Mouse (Mus musculus) gastrocnemius, postnatal 36 days (tissue): ENCODE measurements at regions not wholly inside any gene's neighbourhood (a gene's known extent, or its start where the extent isn't known, plus 50 kb on each side); places are given as distances from the start of the nearest gene placed in this dataset.

Experiments
- DNase-seq, 2 experiments: peaks; one replicate each; pipeline ENCODE4 v3.0.0; 2022
- intact Hi-C: fragments of 180-260 bp; cut with DNase I; formaldehyde crosslinking; loops from one replicate; pipeline ENCODE4 v1.15.1; 2025

GRCm38 (mm10) chr1:167981292-167981691 is 292.3 kb downstream of the Lmx1a start:
- no peak for DNase-seq
- intact Hi-C loops = no loop called here

GRCm38 (mm10) chr1:168007456-168007855 is 318.4 kb downstream of the Lmx1a start:
- DNase-seq = no peak

GRCm38 (mm10) chr1:168008216-168008615 is 319.2 kb downstream of the Lmx1a start:
- no peak for DNase-seq

More at GRCm38 (mm10) chr1:168007456-168007855, 318.4 kb downstream of the Lmx1a start:
- intact Hi-C loops = no loop called here

GRCm38 (mm10) chr1:168010416-168010815 is 321.4 kb downstream of the Lmx1a start:
- no peak for DNase-seq
- intact Hi-C loops = no loop called here

More at GRCm38 (mm10) chr1:168008216-168008615, 319.2 kb downstream of the Lmx1a start:
- intact Hi-C loops = no loop called here

GRCm38 (mm10) chr1:168012069-168012468 is 323.0 kb downstream of the Lmx1a start:
- DNase-seq = peak in 1 of 2 experiments; percentile 21
- intact Hi-C loops = no loop called here

- intact Hi-C loops = no loop called here
- no peak for DNase-seq
These were observed 323.6 kb downstream of the Lmx1a start for GRCm38 (mm10) chr1:168012611-168013010.

- DNase-seq = no peak
- intact Hi-C loops = no loop called here
These were observed 327.4 kb downstream of the Lmx1a start for GRCm38 (mm10) chr1:168016375-168016890.

GRCm38 (mm10) chr1:168026481-168026880 is 337.4 kb downstream of the Lmx1a start:
- DNase-seq = no peak
- intact Hi-C loops = no loop called here

GRCm38 (mm10) chr1:168044765-168045164 is 355.7 kb downstream of the Lmx1a start:
- intact Hi-C loops = no loop called here
- DNase-seq = no peak

GRCm38 (mm10) chr1:168046347-168046746 is 357.3 kb downstream of the Lmx1a start:
- intact Hi-C loops = no loop called here
- no peak for DNase-seq

GRCm38 (mm10) chr1:168046749-168047148 is 357.7 kb downstream of the Lmx1a start:
- intact Hi-C loops = no loop called here
- DNase-seq = no peak

- intact Hi-C loops = no loop called here
These were observed 360.9 kb downstream of the Lmx1a start for GRCm38 (mm10) chr1:168049965-168050364.

GRCm38 (mm10) chr1:168056479-168056878 is 367.4 kb downstream of the Lmx1a start:
- no peak for DNase-seq
- intact Hi-C loops = no loop called here

More at GRCm38 (mm10) chr1:168049965-168050364, 360.9 kb downstream of the Lmx1a start:
- no peak for DNase-seq

GRCm38 (mm10) chr1:168057479-168057878 is 368.4 kb downstream of the Lmx1a start:
- no peak for DNase-seq
- intact Hi-C loops = no loop called here

GRCm38 (mm10) chr1:168058769-168059168 is 369.7 kb downstream of the Lmx1a start:
- intact Hi-C loops = no loop called here
- no peak for DNase-seq

GRCm38 (mm10) chr1:168064065-168064664 is 367.9 kb downstream of the Pbx1 start:
- DNase-seq = no peak
- intact Hi-C loops = no loop called here

GRCm38 (mm10) chr1:168065598-168066041 is 366.4 kb downstream of the Pbx1 start:
- no peak for DNase-seq
- intact Hi-C loops = no loop called here

- intact Hi-C loops = no loop called here
These were observed 365.3 kb downstream of the Pbx1 start for GRCm38 (mm10) chr1:168066810-168067209.

GRCm38 (mm10) chr1:168068003-168068919 is 363.8 kb downstream of the Pbx1 start:
- no peak for DNase-seq
- intact Hi-C loops = no loop called here

More at GRCm38 (mm10) chr1:168066810-168067209, 365.3 kb downstream of the Pbx1 start:
- DNase-seq = no peak

GRCm38 (mm10) chr1:168068920-168069590 is 363.0 kb downstream of the Pbx1 start:
- intact Hi-C loops = no loop called here
- DNase-seq = no peak
